Mouse (Mus musculus): Measurements from ENCODE around the gene Nppc.

Nppc gene

DNA sequence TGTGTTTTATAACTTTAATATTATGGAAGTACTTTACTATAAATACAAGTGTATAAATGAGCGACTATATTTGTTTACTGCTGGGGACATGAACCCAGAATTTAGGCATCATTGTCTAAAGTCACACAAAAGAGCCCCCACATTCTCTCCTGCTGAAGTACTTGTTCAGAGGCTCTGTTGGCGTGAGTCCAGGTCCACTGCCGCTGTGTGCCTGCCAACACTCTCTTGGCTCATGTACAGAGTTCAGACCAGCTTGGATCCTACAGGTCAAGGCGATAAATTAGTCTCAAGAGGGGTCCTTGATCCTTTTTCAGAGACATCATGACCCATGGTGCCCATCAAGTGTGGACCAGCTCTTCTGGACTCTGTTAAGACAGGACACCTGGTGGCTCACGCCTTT, 13.3 kb downstream of the Nppc start:
- in situ Hi-C loops (cut with MseI, MboI) = loop anchor here in 1 of 2 experiments (25.0 kb wide), 1 partner anchor 380 kb away; no protein-coding TSS in a partner anchor

DNA sequence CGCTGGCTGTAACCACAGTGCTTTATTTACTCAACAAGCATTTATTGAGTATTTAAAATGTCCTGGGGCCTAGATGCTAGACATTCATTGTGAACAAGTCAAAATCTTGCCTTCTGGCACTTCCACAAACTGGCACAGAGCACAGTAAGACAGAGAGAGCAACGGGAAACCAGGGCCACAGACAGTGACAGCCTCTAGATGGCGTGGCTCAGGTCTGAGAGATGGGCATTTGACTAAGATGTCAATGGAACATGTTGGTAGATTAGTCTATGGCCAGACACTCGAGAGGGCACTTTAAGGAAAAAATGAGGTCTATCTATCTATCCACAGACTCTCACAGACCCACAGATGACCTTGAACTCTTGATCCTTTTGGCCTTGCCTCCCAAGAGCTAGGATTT, 17.7 kb downstream of the Nppc start:
- in situ Hi-C loops (cut with MseI, MboI) = loop anchor here in 1 of 2 experiments (25.0 kb wide), 1 partner anchor 385 kb away; no protein-coding TSS in a partner anchor

DNA sequence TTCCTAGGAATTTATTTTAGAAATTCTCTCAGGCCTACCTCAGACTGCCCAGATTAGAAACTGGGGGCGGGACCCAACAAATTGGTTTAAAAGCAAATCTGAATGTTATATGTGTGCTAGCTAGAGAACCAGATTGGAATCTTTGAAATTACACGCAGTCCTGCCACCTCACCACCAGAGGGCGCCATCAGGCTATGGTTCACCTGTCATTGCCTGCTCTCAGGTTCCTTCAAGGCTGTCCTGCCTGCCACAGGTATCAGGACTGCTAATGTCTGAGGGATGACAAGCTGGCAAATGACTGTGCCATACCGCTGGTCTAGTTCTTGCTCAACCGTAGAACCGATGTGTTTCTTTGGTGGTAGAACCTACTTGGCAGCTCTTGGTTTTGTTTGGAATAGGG, 20.1 kb downstream of the Nppc start:
- in situ Hi-C loops (cut with MseI, MboI) = loop anchor here in 1 of 2 experiments (25.0 kb wide), 1 partner anchor 387 kb away; no protein-coding TSS in a partner anchor

DNA sequence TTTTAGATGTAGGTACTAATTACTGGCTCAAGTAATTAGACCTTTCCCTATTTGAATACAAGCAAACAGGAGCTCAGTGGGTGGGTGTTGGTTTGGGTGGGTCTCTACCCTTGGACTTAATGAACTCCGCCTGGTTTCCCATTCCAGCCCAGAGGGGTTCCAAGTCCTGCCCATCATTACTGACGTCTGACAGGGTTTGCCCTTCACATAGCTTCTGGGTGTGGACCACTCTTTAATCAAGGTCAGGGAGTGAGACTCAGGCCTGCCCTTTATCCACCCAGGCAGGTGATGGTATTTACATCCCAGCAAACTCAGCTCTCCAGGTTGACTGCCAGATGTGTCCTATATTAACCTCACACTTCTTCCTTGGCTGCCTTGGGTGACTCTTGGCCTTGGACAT, 22.9 kb downstream of the Nppc start:
- in situ Hi-C loops (cut with MseI, MboI) = no loop called here

DNA sequence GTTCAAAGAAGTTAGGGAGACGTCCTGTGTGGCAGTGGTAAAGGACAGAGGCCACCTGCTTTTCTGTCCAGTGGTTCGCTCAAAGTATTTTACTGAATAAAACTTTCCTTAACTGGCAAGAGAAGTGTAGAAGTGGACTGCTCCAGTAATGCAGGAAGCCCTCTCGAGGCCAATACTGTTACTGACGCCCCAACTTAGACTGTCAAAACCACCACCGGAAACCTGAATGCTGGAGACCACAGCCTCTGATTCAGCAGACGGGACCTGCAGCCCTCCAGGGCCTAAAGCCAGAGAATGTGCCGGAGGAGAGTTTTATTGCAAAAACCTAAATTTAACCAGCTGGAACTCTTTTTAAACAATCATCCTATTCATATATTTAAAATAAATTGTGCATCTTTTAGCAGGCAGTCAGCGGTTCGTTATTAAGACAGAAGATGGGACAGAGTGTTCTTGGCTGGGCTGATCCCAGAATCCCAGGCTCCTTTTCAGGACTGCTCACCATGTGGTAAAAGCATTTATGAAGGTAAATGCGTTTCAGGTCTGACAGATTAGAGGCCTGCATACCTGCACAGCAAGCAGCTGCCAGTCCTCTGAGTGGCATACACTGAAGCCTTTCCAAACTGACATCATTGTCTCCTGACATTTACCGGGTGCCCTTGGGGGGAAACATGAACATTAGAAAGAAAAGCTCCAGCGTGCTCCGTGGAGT, 27.1 kb downstream of the Nppc start:
- in situ Hi-C loops (cut with MseI, MboI) = no loop called here

DNA sequence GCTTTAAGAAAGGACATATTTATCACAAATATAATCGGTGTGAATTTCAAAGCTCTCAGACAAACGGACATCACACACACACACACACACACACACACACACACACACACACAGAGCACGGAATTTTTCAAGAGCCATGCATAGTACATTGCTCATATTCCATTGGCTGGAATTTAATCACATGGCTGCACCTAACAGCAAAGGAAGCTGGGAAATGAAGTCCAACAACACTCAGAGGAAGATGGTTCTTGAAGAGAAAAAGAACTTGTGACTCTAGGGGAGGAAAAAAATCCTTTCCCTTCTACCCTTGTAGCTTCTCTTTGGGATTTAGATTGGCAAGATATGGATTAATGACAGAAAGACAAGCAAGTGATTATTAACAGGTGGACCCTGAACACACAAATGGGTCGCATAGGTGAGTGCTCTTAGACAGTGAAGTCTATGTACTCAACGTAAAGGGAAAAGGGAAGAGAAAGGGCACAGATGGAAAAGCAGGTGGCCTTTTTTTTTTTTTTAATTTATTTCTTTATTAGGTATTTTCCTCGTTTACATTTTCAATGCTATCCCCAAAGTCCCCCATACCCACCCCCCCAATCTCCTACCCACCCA, 35.5 kb downstream of the Nppc start:
- in situ Hi-C loops (cut with MseI, MboI) = no loop called here

DNA sequence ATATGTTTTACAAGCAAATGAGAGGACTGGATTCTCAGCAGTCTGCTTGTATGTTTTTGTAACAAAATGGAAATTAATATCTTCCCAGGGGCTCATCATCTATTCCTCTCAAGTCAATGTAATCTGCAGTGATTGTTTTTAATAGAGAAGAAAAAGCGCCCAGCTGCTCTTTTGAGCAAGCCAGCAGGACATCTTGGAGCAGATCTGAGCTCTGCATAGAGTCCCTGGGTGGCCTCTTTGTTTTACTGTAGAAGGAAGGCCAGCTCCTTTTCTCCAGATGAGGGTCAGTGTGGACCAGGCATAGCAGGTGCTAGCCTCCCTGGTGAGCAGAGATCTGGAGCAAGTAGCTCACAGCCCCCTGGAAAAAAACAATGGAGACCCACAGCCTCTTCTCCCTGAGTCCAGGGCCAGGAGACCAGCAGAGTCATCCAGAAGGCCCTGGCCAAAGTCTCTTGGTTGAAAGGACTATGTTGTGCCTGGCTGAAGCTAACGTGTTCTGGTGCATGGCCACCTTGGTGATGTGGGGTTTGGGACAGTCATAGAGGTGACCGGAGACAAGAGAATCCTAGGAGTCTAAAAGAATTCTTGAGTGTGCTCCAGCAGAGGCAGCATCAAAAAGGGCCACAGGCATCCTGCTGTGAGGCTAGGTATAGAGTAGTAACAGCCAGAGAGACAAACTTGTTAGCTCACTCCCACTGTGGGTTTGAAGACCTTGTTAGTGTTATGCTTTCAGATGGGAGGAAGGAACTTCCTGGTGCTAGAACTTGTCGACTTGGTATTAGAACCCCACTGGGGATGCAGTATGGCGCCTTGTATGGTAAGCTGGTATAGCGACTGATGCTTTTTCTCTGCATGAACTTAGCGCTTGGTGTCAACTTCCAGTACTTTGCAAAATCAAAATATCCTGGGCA, 36.3 kb downstream of the Nppc start:
- in situ Hi-C loops (cut with MseI, MboI) = no loop called here

DNA sequence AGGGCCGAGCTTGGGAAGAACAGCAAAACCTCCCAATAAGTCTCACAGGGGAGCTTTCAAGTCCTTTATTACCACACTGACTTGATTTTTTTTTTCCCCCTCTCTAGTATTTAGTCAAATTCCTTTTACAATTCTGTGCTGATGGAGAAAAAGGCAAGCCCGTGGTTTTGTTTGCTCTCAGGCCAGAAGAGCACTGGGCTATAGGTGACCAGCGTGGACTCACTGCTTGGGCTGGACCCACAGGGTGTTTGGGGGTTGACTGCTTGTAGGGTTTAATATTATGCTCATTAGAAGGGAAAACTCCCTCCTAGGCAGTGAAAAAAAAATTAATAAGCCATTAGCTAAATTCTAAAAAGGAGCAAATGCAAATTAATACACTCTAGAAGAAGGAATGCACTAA, 36.9 kb downstream of the Nppc start:
- in situ Hi-C loops (cut with MseI, MboI) = no loop called here

DNA sequence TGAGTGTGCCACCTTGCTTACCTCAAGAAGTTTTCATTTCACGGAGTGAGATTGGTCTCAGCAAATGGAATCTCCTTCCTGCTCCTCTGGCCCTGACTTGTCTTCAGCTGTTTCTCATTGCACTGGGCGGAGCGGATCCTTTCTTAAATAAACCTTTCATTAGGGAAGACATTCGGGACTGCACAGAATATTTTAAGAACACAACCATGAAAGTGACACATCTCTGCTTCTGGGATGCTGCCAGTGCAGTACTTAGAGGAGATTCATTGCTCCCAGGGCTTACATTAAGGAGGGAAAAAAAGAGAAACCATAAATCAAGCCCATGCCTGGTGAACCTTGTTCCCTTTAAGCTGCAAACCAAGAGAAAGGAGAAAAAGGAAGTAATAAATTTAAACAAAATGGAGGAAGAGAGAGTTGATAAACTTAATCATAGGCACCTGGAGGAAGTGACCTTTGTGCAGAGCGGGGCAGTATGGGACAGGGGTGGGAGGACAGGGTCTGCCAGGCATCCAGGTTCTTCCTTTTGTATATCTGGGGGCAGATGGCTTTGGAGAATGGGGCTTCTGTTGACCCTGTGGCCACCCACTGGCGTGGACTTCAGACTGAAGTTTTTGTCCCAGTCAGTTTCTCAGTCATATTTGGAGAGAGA, 37.5 kb downstream of the Nppc start:
- in situ Hi-C loops (cut with MseI, MboI) = no loop called here

DNA sequence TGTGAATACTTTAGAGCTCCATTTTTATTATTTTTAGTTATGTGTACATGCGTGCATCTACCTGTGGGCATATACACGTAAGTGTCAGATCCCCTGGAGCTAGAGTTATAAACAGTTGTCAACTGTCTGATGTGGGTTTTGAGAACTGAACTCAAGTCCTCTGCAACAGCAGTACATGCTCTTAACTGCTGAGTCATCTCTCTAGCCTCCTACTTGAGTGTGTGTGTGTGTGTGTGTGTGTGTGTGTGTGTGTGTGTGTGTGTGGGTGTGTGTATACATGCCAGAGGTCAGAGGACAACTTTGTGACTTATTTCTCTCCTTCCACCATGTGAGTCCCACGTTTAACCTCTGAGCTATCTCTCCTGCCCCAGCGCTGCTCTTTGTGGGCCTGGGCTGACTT, 39.8 kb downstream of the Nppc start:
- in situ Hi-C loops (cut with MseI, MboI) = no loop called here

DNA sequence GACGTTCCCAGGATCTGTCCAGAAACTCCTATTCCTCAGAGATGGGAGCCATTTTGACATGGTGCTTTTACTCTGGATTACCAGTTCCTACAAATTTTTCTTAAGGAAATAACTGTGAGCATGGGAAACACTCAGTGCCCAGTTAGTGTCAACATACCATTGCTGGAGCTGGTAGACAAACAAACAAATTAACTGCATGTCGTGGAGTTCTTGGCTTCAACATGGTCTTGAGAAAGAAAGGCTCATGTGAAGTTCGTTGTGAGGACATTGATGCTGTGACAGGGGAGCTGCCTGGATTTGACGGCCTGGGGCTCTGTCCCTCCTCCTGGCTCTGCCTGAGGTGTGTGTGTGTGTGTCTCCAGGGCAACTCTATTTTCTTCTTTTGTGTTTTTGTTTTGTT, 40.4 kb downstream of the Nppc start:
- in situ Hi-C loops (cut with MseI, MboI) = no loop called here

DNA sequence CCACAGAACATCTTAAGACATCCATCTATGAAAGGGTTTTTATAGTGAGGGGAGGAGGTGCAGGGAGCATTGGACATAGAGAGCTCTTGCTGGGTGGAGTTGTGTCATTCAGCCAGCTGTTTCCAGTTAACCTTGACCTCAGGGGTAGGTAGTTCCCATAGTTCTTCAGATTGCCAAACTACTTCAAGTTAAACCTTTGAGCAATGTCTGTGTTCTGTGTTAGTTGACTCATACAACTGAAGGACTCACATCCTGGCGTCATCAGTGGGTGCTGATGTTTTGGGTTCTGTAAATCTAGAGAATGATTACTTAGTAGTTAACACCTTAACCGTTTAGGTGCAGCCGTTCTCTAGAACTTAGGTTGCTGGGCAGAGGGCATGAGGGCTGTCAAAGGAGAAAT, 42.1 kb downstream of the Nppc start:
- in situ Hi-C loops (cut with MseI, MboI) = no loop called here

DNA sequence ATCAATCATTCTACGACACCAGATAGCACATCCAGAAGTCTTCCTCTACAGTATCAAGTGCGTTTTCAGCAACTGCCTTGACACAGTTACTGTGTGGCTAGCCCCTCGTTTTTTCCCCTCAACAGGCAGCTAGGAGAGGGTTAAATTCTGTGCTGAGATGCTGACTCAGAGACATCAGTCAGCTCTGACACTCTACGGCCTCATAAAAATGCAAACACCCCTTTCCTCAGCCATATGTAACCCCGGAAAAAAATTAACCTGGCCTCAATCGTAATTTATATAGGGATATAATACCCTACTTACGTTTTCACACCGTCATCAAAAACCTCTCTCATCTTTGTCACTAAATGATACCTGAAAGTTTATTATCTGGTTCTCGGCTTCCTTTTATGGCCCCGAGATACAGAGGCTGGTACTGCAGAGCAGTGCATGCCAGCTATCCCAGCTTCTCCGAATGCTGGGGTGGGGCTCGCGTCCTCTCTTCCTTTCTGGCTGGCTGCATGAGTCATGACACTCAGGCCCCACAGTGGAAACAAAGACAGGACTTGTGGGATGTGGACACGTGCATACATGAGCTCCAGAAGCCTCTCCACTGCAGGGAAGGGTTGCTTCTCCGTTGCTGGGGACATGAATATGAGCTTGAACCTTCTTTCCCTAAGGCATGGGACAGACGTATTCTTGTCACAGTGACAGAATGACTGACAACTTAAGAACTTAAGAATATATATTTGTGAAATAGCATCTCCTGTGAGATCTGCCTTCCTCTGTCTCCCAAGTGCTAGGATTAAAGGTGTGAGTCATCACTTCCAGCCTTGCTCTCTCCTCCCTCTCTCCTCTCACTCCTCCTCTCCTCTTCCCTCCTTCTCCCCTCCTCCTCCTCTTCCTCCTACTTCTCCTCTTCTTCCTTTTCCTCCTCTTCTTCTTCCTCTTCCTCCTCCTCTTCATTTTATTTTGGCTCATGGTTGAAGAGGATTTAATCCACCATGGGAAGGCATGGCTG, 47.1 kb downstream of the Nppc start:
- in situ Hi-C loops (cut with MseI, MboI) = no loop called here

DNA sequence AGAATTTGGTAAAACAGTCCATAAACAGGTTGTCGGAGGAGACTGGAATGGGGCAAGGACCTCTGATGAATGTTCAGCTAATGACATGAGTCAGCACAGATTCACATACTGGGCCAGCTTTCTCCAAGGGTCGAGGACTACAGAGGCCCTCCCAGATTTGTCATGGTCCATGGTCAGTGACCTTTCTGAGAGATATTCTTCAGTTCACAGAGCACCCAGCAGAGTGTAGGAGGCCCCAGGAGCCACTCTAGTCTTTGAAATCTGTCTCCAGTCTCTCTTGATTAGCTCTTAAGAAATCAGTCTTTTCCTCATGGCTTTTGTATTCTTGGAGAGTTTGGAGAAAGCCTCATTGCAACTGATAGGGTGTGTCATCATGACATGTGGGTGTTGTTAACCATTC, 48.1 kb downstream of the Nppc start:
- in situ Hi-C loops (cut with MseI, MboI) = no loop called here

DNA sequence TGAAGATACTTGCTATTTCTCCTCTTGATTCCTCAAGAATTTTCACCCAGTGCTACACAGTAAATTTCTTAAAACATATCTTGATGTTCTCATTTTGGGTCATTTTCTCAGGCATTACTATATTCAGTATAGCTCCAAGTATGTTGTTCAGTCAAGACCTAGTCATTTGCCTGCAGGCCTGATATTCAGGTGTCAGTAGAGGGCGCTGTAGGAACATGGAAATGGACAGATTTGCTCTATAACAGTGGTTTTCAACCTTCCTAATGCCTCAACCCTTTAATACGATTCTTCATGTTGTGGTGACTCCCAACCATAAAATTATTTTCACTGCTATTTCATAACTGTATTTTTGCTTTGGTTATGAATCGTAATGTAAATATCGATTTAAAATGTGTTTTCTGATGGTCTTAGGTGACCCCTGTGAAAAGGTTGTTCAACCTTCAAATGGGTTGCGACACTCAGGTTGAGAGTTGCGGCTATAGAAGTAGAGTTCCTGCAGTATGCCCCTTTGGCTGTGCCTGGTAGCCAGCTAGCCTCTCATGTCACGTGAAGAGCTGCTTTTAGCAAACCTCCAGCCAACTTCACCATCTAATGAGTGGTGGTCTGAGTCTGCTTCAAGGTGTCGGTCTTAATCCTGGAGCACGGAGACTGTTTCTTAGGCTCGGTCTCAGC, 51.8 kb downstream of the Nppc start:
- in situ Hi-C loops (cut with MseI, MboI) = no loop called here
